Mouse (Mus musculus) megakaryocyte-erythroid progenitor cell, adult 5-6 weeks (primary cell): ENCODE measurements around the gene Nav3. TPM values are rescaled to one million over a fixed set of nuclear protein-coding genes. Genes with fewer than 3 reads are reported as not detected.
"Not testable (repeated sequence)": the region's sequence is repeated elsewhere in the genome, so short reads cannot be mapped to it uniquely, and the experiment has no call there.

Experiments used
- ATAC-seq: replicated peaks from 2 replicates; pipeline ENCODE4 v1.8.0; 2016; ENCODE audit warnings: mild to moderate bottlenecking, inconsistent platforms; ENCODE audit not compliant: severe bottlenecking, poor library complexity, low FRiP score, low TSS enrichment
- total RNA-seq, 2 experiments: library from RNA; stranded (forward) in 1 of 2; stranded (reverse) in 1 of 2; fragments of 200-1000, 215-1000 nt in 1 of 2; fragments of >200 nt in 1 of 2; fragmentation: Nextera tagmentation in 1 of 2; gene quantifications; 2 replicates each; pipeline ENCODE4 v1.2.3; 2014 to 2017

Nav3 gene
- total RNA-seq, 2 experiments from 2014 or later, result not detected

GRCm38 (mm10) chr10:110112669-110113458 lies 343.1 kb downstream of the Nav3 start:
- no peak for ATAC-seq

DNA sequence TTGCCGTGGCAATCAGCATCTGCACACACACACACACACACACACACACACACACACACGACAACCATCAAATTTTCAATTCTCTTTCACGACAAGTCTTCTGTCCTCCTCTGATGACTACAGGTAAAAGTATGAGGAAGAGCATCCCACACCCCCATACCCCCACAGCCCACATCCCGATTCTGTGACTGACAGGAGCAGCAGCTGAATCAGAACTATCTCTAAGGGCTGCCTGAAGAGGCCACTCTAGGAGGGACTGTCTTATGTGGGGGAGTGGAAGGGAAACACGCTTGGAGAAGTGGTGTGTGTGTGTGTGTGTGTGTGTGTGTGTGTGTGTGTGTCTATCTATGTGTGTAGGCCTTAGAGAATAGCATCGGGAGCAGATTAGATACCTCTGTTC lies 352.7 kb downstream of the Nav3 start:
- no peak for ATAC-seq

DNA sequence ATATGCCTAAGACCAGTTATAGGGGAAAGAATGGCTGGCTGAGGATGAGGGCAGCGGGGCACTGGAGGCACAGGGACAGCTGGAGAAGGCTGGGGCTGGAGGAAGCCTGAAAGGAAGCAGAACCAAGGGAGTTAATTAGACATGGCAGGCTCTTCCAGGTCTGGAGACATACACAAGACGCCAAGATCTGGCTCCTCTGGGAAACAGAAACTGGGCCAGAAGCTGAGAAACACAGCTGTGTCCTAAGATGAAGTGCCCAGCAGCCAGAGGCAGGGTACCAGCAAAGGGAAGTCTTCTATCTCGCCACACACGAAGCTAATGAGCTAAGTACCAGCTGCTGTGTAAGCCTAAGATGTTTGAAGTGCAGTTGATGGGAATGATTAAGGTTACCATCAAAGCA lies 353.8 kb downstream of the Nav3 start:
- ATAC-seq, result no peak

GRCm38 (mm10) chr10:110094433-110094832 lies 361.6 kb downstream of the Nav3 start:
- no peak for ATAC-seq

DNA sequence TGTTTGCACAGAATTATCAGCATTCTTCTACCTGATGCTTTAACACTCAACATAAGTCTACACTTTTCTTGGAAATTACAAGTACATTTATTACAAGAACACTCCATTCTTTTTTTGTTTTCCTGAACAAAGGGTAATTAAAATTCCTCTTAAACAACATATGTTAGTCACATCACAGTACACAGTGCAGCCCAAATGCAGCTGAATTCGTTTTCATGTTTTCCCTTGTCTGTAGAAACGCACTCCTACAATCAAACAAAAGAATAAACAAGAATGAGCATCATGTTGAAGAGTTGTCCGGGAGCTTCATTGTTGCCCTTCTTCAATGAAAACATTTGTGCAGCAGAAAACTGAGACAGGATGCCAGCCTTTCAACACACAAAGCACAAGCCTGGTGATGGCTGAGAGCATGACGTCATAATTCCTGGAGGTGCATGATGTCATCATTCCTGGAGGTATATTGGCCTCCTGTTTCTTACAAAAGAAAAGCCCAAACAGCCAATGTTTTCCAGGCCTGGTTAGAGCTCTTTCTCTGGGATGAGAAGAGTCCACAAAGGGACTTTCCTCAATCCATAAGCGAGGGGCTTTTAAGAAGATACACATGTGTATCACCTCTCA lies 367.5 kb downstream of the Nav3 start:
- ATAC-seq, result no peak

DNA sequence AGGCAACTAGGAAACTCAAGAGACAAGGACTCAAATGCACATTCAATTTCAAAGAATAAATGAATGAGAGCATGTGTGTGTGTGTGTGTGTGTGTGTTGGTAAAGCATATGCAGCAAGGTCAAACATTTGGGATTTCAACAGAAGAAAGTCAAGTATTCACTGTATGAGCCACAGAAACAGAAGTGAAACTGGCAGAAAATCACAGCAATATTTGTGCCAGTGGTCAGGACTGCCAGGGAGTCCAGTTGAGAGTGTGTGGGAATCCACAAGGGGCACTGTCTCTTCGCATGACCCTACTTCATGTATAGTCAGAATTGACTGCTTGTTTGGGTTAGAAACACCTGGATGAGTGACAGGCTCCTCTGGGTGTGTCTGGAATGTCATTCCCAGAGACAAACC lies 370.1 kb downstream of the Nav3 start:
- ATAC-seq, result no peak

DNA sequence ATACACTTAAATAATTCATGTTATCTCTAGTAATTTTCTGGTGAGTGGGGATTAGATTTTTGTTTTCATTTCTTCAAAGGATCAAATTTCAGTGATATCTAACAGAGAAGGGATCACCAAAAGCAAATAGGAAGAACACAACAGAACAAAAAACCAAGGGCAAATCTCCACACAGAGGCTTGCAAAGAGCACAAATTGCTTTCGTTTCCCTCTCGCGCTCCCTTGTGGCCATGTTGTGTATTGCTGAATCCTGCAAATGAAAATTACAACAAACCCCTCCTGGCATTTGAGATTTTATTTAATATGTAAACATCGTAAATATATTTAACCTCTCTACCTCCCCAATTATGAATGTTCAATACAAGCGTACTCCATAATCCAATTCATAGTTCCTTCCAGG lies 370.8 kb downstream of the Nav3 start:
- ATAC-seq, result peak; percentile 73; the same call in 1 of the 2 replicates

DNA sequence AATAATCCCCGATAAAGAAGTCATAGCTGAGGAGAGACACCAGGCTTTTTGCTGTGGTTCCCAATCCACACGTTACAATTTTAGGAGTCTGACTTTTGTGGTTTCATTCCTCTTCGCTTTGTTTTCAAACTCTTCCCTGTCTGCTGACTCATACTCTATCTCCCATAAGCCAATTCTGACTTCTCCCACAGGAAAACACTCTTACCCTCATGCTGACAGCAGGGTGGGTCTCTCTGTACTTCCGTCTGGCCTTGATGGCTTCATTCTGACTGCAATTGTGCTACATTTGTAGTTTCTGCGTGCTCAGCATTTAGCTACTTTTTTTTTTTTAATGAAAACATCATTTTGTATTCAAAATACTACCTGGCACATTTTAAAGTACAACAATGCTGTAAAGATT lies 379.4 kb downstream of the Nav3 start:
- ATAC-seq, result no peak

- no peak for ATAC-seq
Measured at GRCm38 (mm10) chr10:110072355-110072754, 383.6 kb downstream of the Nav3 start.

DNA sequence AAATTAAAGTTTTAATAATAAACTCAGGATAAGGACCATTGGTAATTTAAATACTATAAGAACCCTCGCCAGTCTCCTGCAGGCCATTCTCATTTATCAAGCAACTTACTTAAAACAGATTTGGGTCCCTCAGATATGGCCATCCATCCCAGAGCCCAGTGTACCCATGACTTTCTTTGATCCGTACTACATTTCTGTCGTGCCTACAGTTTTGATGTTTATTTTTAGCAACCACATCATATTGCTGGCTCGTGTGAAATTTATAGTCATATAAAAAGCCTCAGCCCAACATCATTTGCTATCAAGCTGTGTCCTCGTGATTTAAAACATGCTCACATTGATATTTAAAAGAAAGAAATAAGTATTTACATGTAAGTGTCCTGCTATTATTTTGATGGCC lies 394.8 kb downstream of the Nav3 start:
- no peak for ATAC-seq

GRCm38 (mm10) chr10:110037547-110037946 lies 418.5 kb downstream of the Nav3 start:
- no peak for ATAC-seq

GRCm38 (mm10) chr10:110034582-110035099 lies 421.4 kb downstream of the Nav3 start:
- no peak for ATAC-seq

DNA sequence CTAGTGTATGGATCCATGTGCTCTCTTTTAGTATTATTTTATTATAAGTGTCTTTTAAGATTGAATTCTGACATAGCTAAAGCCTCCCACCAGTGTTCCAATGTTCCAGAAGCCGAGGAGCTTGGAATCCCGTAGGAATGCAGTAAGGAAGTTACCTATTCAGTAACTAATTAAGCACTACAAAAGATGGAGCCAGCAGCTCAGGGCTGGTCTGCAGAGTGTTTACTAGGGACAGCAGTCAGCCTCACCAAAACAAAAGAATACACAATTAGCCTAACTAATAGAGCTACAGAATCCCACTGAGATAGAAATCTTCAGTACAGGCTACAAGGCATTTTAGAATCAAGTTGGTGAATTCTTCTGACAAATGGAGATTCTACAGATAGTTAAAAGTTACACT lies 431.1 kb downstream of the Nav3 start:
- not testable (repeated sequence) for ATAC-seq

- no peak for ATAC-seq
Measured at GRCm38 (mm10) chr10:110022100-110022499, 433.9 kb downstream of the Nav3 start.

DNA sequence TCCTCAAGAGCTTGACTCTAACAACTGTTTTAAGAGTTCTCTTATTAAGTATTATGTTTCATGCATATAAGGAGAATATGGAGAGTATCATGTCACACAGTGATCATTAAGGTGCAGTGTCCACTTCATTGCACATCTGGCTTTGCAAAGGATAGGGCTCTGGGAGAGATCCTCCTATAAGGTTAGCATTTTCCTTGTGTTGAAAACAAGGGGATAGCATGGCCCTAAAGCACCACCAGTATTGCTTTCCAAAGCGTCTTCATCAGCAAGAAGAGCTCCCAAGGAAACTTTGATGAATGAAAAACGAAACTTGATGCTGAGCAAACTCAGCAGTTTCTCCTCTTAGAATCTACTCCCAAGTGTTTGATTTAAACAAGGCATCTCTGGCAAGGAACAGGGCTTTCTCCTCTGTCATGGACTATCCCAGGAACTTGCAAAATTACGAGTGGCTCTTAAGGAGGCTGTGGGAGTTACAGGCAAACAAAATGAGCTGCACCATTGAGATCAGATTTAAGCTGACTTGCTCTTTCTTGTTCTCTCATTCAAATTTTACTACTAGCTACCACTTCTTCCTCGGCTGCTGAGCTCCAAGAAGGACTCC lies 436.6 kb downstream of the Nav3 start:
- no peak for ATAC-seq

- not testable (repeated sequence) for ATAC-seq
Measured at GRCm38 (mm10) chr10:110001328-110001727, 454.7 kb downstream of the Nav3 start.

DNA sequence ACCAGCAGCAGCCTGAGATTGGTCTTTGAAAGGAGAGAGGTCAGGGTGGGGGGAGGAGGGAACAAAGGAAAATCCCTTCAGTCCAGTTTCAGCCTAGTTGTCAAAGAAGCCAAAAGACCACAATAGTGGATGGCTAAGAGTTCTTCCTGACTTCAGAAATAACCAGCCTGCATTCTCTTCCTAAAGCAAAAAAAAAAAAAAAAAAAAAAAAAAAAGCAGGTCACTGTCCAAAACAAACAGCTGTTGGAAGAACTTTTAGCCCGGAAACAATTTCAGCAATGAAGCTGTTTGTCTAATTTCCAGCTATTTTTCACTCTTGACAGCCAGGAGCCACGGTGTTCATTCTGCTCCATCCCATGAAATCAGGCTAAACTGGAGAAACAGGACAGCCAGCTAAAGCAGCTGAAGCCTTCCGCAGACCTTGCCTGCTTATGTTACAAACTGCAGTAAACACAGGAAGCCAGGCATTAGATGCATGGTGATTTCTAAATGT lies 455.2 kb downstream of the Nav3 start:
- no peak for ATAC-seq

- no peak for ATAC-seq
Measured at GRCm38 (mm10) chr10:109999904-110000303, 456.1 kb downstream of the Nav3 start.

DNA sequence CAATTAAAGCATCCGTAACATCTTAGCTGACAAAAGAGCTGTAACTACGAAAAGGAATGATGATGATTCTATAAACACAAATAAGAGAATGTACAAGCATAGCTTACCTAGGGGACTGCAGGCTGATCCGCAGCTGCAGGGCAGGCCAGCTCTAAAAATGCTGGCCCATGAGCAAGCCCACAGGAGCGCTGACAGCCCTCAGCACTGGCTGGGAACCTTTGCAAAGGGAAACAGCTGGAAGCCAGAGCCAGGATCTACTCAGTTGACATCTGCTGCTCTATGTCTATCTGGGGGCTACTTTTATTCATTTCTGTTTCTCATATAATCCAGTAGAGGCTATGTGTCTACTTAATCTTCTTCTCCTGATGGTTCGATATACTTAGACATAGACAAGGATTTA lies 461.7 kb downstream of the Nav3 start:
- ATAC-seq, result no peak

DNA sequence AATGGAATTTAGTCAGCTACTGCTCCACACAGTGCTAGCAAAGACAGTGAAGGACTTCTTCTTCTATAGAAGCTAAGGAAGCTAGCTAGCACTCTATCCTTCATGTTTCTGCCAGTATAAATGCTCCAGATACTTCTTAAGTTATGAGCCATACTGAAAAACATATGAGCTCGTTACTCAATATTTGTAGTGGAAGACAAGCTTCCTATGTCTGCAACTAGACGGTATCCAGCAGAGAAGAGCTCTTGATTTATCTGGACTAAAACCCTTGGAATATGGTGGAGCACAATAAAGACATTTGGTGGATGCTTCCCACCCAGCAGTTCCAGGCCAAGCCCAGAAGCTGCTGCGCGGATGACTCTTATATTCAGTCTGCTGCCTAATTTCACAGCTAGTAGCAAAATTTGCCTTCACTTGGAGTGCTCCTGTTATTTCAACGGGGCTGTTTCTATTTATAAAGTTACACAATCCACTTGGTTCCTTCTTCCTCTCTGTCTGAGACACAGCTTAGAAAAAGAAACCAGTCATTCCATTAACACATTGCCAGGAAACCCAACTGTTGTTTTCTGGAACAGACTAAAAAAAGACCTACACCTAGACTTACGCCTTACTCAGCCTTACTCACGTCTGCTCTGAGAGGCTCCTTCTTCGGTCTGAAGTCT lies 470.0 kb downstream of the Nav3 start:
- ATAC-seq, result no peak
